Mouse (Mus musculus): Measurements from ENCODE around the gene Mrtfb.

DNA sequence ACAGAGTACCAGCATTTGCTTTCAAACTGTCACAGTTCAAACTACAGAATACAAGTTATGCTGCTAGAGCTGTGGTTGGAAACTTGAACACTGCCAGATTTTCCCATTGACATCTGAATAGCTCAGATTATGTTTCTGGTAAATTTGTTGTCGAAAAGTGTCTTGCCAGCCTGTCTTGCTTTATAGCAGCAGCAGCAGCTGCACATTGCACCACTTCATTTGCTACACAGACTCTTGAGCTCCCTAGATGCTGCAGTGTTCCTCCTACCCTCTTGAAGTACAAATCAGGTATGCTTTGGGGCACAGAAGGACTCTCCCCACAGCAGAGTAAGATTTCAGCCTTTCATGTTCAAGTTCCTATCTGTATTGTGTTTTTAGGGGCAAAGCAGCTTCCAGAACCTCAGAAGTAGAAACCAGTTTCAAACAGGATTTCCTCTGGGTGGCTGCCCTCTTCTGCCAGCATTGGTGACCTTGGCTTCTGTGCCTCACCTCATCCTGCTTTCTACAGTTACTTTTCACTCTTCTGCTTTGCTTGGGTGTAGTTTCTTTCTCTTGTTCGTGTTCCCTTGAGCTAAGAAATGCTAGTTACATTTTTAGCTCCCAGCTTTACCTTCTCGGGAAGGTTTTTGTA, 49.9 kb downstream of the Mrtfb start:
- no peak for TF ChIP-seq CTCF (conservative IDR thresholded peaks at IDR 0.05; ENCODE audit: low read length)
- no peak for TF ChIP-seq POU5F1 (IDR thresholded peaks at IDR 0.05; ENCODE audit: borderline replicate concordance, low read length)
